Mouse (Mus musculus): ENCODE results near the gene 1110065P20Rik.

DNA sequence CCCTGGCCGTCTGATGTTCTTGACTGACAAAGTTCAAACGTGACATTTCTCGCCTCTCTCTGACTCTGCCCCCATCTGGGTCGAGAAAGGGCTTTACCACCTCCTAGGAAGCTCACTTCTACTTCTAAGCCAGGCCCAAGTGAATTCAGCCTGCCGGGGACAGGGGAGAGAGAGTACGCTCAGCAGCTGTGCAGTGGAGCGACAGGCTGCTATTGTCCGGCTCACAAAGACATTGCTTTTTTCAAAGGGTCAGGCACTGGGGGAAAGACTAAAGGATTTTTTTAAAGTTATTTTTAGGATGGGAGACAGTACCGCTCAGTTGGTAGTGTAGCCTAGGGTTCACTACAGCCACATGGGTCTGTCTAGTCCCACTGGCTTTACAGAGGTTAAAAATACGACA is 47.4 kb upstream of the 1110065P20Rik start:
- no peak for TF ChIP-seq GATA1 (IDR thresholded peaks at IDR 0.05; ENCODE audit: low read length)
- TF ChIP-seq TAL1 (IDR thresholded peaks at IDR 0.05; ENCODE audit: low read length) = no peak
